Mouse (Mus musculus) C2C12 (cell line): ENCODE measurements around the gene Kcnab2.

Source experiments
- CEBPB ChIP-seq: IDR thresholded peaks from one replicate; pipeline ENCODE4 v1.6.1; 2011; ENCODE audit warnings: low read depth, mild to moderate bottlenecking, control low read depth, moderate library complexity
- CTCF ChIP-seq: IDR thresholded peaks from one replicate; pipeline ENCODE4 v1.5.1; 2011; ENCODE audit not compliant: control insufficient read depth, insufficient read depth, insufficient read length
- MAX ChIP-seq: IDR thresholded peaks from one replicate; pipeline ENCODE4 v1.6.1; 2011; ENCODE audit warnings: mild to moderate bottlenecking, control low read depth
- MYOD1 ChIP-seq: IDR thresholded peaks from one replicate; pipeline ENCODE4 v1.6.1; 2011; ENCODE audit warnings: low read depth; ENCODE audit not compliant: control insufficient read depth, insufficient read length
- MYOG ChIP-seq: IDR thresholded peaks from one replicate; pipeline ENCODE4 v1.6.1; 2011; ENCODE audit not compliant: control insufficient read depth, insufficient read length; ENCODE audit errors: extremely low read depth
- USF1 ChIP-seq: IDR thresholded peaks from one replicate; pipeline ENCODE4 v1.6.1; 2011; ENCODE audit warnings: low read depth, mild to moderate bottlenecking, control low read depth, moderate library complexity

DNA sequence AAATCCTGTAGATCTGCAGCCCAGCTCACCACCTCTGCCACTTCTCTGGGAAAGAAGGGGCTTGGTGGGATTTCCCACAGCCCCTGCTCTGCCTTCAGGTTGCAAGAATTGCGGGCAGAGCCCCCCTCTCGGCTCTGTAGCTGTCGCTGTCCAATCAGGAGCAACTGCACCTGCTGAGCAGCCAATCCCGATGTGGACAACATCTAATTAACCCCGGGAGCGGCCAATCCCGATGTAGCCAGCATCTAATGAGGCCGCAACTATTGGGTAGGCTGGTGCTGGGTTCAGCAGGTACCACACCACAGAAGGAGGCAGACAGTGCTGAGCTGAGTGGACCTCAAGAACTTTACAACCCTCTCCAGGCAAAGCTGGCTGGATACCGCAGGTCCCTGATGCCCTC is 36.1 kb downstream of the Kcnab2 start:
- TF ChIP-seq CTCF = no peak
- TF ChIP-seq USF1 = no peak
- TF ChIP-seq CEBPB = no peak
- no peak for TF ChIP-seq MYOG
- no peak for TF ChIP-seq MAX
- TF ChIP-seq MYOD1 = no peak
